Comparison of ENCODE assay signal across 30 mouse cellular contexts in genomic region chr2:139807887-139808286, GRCm38 (mm10).
DNase-seq lines count a peak whose midpoint lies in the region; ATAC-seq and TF ChIP-seq lines count a peak whose summit lies in the region.
"Had no signal": no experiment of that assay in that cellular context is flagged by ENCODE, and none has a peak within 500 bp of the region (broad histone marks: within the 10 kb centered on the region; RNA-seq: fewer than 3 reads in every experiment).

No protein-coding gene starts in this region.

- no peak for TF ChIP-seq CTCF in midbrain, postnatal 0 days (IDR thresholded peaks at IDR 0.05)

- H3K9ac ChIP-seq in forebrain, embryonic 13.5 days = no peak overlapping the region
- H3K9ac ChIP-seq in forebrain, embryonic 14.5 days (ENCODE audit: low read length) = no peak overlapping the region
- H3K9ac ChIP-seq in hindbrain, embryonic 14.5 days = no peak overlapping the region
- no peak overlapping the region for H3K9ac ChIP-seq in hindbrain, embryonic 16.5 days (ENCODE audit: low read depth, low read length)
- no peak overlapping the region for H3K9ac ChIP-seq in midbrain, embryonic 13.5 days (replicated peaks)
- H3K9ac ChIP-seq in midbrain, postnatal 0 days (replicated peaks; ENCODE audit: low read length, poor library complexity, severe bottlenecking) = no peak overlapping the region
- H3K9ac ChIP-seq in neural tube, embryonic 12.5 days = no peak overlapping the region
- H3K9ac ChIP-seq: embryonic facial prominence, embryonic 13.5 days; embryonic facial prominence, embryonic 15.5 days; forebrain, embryonic 12.5 days had no signal

- DNase-seq in forebrain, embryonic 14.5 days (ENCODE audit: low spot score) = no peak
- DNase-seq in hindbrain, embryonic 14.5 days (ENCODE audit: low spot score) = no peak
- DNase-seq in midbrain, postnatal 0 days (ENCODE audit: low spot score) = no peak
- DNase-seq in neural tube, embryonic 10.5 days (ENCODE audit: extremely low spot score, low spot score) = no peak
- DNase-seq: adrenal gland, adult 8-10 months; adrenal gland, postnatal 14 days; adrenal gland, postnatal 36 days; B cell, adult 2 months; cerebellum, adult 11 months; cerebellum, adult 18-20 months; cerebellum, adult 8-10 months; cerebellum, adult 9-11 months; cerebellum, postnatal 14 days; cerebellum, postnatal 36 days; embryo, embryonic 11 days had no signal

- no peaks in the 10 kb centered on the region for H3K36me3 ChIP-seq in forebrain, embryonic 13.5 days (ENCODE audit: poor library complexity, severe bottlenecking)
- no peaks in the 10 kb centered on the region for H3K36me3 ChIP-seq in forebrain, embryonic 14.5 days (ENCODE audit: control insufficient read depth, insufficient read depth, low read length)
- no peaks in the 10 kb centered on the region for H3K36me3 ChIP-seq in hindbrain, embryonic 14.5 days (replicated peaks; ENCODE audit: control insufficient read depth, insufficient read depth)
- H3K36me3 ChIP-seq in hindbrain, embryonic 16.5 days (ENCODE audit: control insufficient read depth, insufficient read depth, low read length) = no peaks in the 10 kb centered on the region
- no peaks in the 10 kb centered on the region for H3K36me3 ChIP-seq in midbrain, embryonic 13.5 days
- no peaks in the 10 kb centered on the region for H3K36me3 ChIP-seq in midbrain, postnatal 0 days (ENCODE audit: insufficient read depth, low read length)
- H3K36me3 ChIP-seq in neural tube, embryonic 12.5 days = no peaks in the 10 kb centered on the region
- H3K36me3 ChIP-seq: embryonic facial prominence, embryonic 13.5 days; embryonic facial prominence, embryonic 15.5 days; forebrain, embryonic 10.5 days; forebrain, embryonic 12.5 days; G1E had no signal

- H3K27me3 ChIP-seq in forebrain, embryonic 13.5 days = no peaks in the 10 kb centered on the region
- H3K27me3 ChIP-seq in forebrain, embryonic 14.5 days (replicated peaks; ENCODE audit: control insufficient read depth, insufficient read depth, low read length) = no peaks in the 10 kb centered on the region
- H3K27me3 ChIP-seq in hindbrain, embryonic 14.5 days (ENCODE audit: control insufficient read depth, insufficient read depth, low read length) = no peaks in the 10 kb centered on the region
- H3K27me3 ChIP-seq in hindbrain, embryonic 16.5 days (replicated peaks; ENCODE audit: control insufficient read depth, insufficient read depth, low read length) = no peaks in the 10 kb centered on the region
- no peaks in the 10 kb centered on the region for H3K27me3 ChIP-seq in midbrain, embryonic 13.5 days
- no peaks in the 10 kb centered on the region for H3K27me3 ChIP-seq in midbrain, postnatal 0 days (ENCODE audit: insufficient read depth, low read length)
- no peaks in the 10 kb centered on the region for H3K27me3 ChIP-seq in neural tube, embryonic 12.5 days (replicated peaks)
- H3K27me3 ChIP-seq: CH12.LX; embryonic facial prominence, embryonic 13.5 days; embryonic facial prominence, embryonic 15.5 days; forebrain, embryonic 12.5 days had no signal

- H3K4me2 ChIP-seq in forebrain, embryonic 13.5 days = no peak overlapping the region
- H3K4me2 ChIP-seq in forebrain, embryonic 14.5 days (ENCODE audit: low read length) = no peak overlapping the region
- no peak overlapping the region for H3K4me2 ChIP-seq in hindbrain, embryonic 14.5 days (replicated peaks)
- H3K4me2 ChIP-seq in hindbrain, embryonic 16.5 days (ENCODE audit: low read length) = no peak overlapping the region
- H3K4me2 ChIP-seq in midbrain, embryonic 13.5 days (replicated peaks) = no peak overlapping the region
- no peak overlapping the region for H3K4me2 ChIP-seq in midbrain, postnatal 0 days (ENCODE audit: low read depth, low read length, poor library complexity, severe bottlenecking)
- H3K4me2 ChIP-seq in neural tube, embryonic 12.5 days (replicated peaks) = no peak overlapping the region
- H3K4me2 ChIP-seq: embryonic facial prominence, embryonic 13.5 days; embryonic facial prominence, embryonic 15.5 days; forebrain, embryonic 12.5 days had no signal

- H3K27ac ChIP-seq in forebrain, embryonic 13.5 days = no peak overlapping the region
- H3K27ac ChIP-seq in forebrain, embryonic 14.5 days (ENCODE audit: low read depth, low read length) = no peak overlapping the region
- no peak overlapping the region for H3K27ac ChIP-seq in hindbrain, embryonic 14.5 days
- H3K27ac ChIP-seq in hindbrain, embryonic 16.5 days (ENCODE audit: low read depth, low read length) = no peak overlapping the region
- no peak overlapping the region for H3K27ac ChIP-seq in midbrain, embryonic 13.5 days
- no peak overlapping the region for H3K27ac ChIP-seq in midbrain, postnatal 0 days (ENCODE audit: low read depth, low read length)
- no peak overlapping the region for H3K27ac ChIP-seq in neural tube, embryonic 12.5 days
- H3K27ac ChIP-seq: embryonic facial prominence, embryonic 13.5 days; embryonic facial prominence, embryonic 15.5 days; forebrain, embryonic 10.5 days; forebrain, embryonic 12.5 days had no signal

- no peak overlapping the region for H3K4me3 ChIP-seq in forebrain, embryonic 13.5 days
- H3K4me3 ChIP-seq in forebrain, embryonic 14.5 days (ENCODE audit: low read depth, low read length) = no peak overlapping the region
- H3K4me3 ChIP-seq in hindbrain, embryonic 14.5 days (replicated peaks; ENCODE audit: low read length) = no peak overlapping the region
- no peak overlapping the region for H3K4me3 ChIP-seq in hindbrain, embryonic 16.5 days (ENCODE audit: low read length)
- no peak overlapping the region for H3K4me3 ChIP-seq in midbrain, embryonic 13.5 days (replicated peaks)
- H3K4me3 ChIP-seq in midbrain, postnatal 0 days (ENCODE audit: low read depth, low read length) = no peak overlapping the region
- no peak overlapping the region for H3K4me3 ChIP-seq in neural tube, embryonic 12.5 days
- H3K4me3 ChIP-seq: embryonic facial prominence, embryonic 13.5 days; embryonic facial prominence, embryonic 15.5 days; erythroblast, embryonic 14.5 days; forebrain, embryonic 10.5 days; forebrain, embryonic 12.5 days had no signal

- no peaks in the 10 kb centered on the region for H3K4me1 ChIP-seq in forebrain, embryonic 13.5 days
- no peaks in the 10 kb centered on the region for H3K4me1 ChIP-seq in forebrain, embryonic 14.5 days (ENCODE audit: control insufficient read depth, insufficient read depth, low read length)
- H3K4me1 ChIP-seq in hindbrain, embryonic 14.5 days (replicated peaks; ENCODE audit: control insufficient read depth, insufficient read depth, low read length) = no peaks in the 10 kb centered on the region
- H3K4me1 ChIP-seq in hindbrain, embryonic 16.5 days (ENCODE audit: control insufficient read depth, insufficient read depth, low read depth, low read length) = no peaks in the 10 kb centered on the region
- H3K4me1 ChIP-seq in midbrain, embryonic 13.5 days (replicated peaks) = no peaks in the 10 kb centered on the region
- H3K4me1 ChIP-seq in midbrain, postnatal 0 days (ENCODE audit: insufficient read depth, low read length) = no peaks in the 10 kb centered on the region
- H3K4me1 ChIP-seq in neural tube, embryonic 12.5 days = no peaks in the 10 kb centered on the region
- H3K4me1 ChIP-seq: embryonic facial prominence, embryonic 13.5 days; forebrain, embryonic 10.5 days; forebrain, embryonic 12.5 days had no signal

- 68% methylated on average over 6 of the region's 6 CpGs for WGBS in forebrain, embryonic 13.5 days
- 73% methylated on average over 6 of the region's 6 CpGs for WGBS in forebrain, embryonic 14.5 days
- WGBS in hindbrain, embryonic 14.5 days = 69% methylated on average over 6 of the region's 6 CpGs
- WGBS in hindbrain, embryonic 16.5 days = 73% methylated on average over 6 of the region's 6 CpGs
- 80% methylated on average over 6 of the region's 6 CpGs for WGBS in midbrain, embryonic 13.5 days
- 68% methylated on average over 6 of the region's 6 CpGs for WGBS in midbrain, postnatal 0 days
- WGBS in neural tube, embryonic 12.5 days = 82% methylated on average over 6 of the region's 6 CpGs

- no peaks in the 10 kb centered on the region for H3K9me3 ChIP-seq in forebrain, embryonic 13.5 days (replicated peaks)
- H3K9me3 ChIP-seq in forebrain, embryonic 14.5 days (replicated peaks; ENCODE audit: control insufficient read depth, low read length) = no peaks in the 10 kb centered on the region
- no peaks in the 10 kb centered on the region for H3K9me3 ChIP-seq in hindbrain, embryonic 14.5 days (ENCODE audit: control insufficient read depth, low read length)
- no peaks in the 10 kb centered on the region for H3K9me3 ChIP-seq in hindbrain, embryonic 16.5 days (ENCODE audit: control insufficient read depth, low read length)
- no peaks in the 10 kb centered on the region for H3K9me3 ChIP-seq in midbrain, embryonic 13.5 days
- H3K9me3 ChIP-seq in midbrain, postnatal 0 days (ENCODE audit: low read length) = no peaks in the 10 kb centered on the region
- H3K9me3 ChIP-seq in neural tube, embryonic 12.5 days = no peaks in the 10 kb centered on the region
- H3K9me3 ChIP-seq: embryonic facial prominence, embryonic 13.5 days; embryonic facial prominence, embryonic 15.5 days; forebrain, embryonic 10.5 days; forebrain, embryonic 12.5 days; G1E had no signal

- 0 out of 2 replicates have a peak, but pooled peaks have one; percentile 21 for ATAC-seq in forebrain, embryonic 13.5 days
- ATAC-seq in forebrain, embryonic 14.5 days = no peak
- 0 out of 2 replicates have a peak, but pooled peaks have one; percentile 34 for ATAC-seq in hindbrain, embryonic 14.5 days (ENCODE audit: low FRiP score)
- no peak for ATAC-seq in hindbrain, embryonic 16.5 days
- ATAC-seq in midbrain, embryonic 13.5 days = peak; percentile 48; the same call in 1 of the 2 replicates
- ATAC-seq in midbrain, postnatal 0 days (ENCODE audit: low FRiP score) = no peak
- 0 out of 2 replicates have a peak, but pooled peaks have one; percentile 58 for ATAC-seq in neural tube, embryonic 12.5 days (ENCODE audit: low FRiP score, low read depth)
- ATAC-seq: activated CD4-positive, CD25-positive, alpha-beta regulatory T cell, adult 4 months; CD4-positive, CD25-positive, alpha-beta regulatory T cell, adult 4 months; forebrain, embryonic 16.5 days; Patski had no signal

Comparison
In these comparisons a context has a peak if more than half of its experiments do, and no peak if none do; other contexts are left out.
1. ATAC-seq: peak in forebrain, embryonic 13.5 days (single experiment), hindbrain, embryonic 14.5 days (single experiment), midbrain, embryonic 13.5 days (single experiment) and neural tube, embryonic 12.5 days (single experiment); none in forebrain, embryonic 14.5 days (single experiment), hindbrain, embryonic 16.5 days (single experiment) and midbrain, postnatal 0 days (single experiment).